Mouse (Mus musculus) myocyte (in vitro differentiated cells): ENCODE measurements around the gene Uvrag. TPM values are rescaled to one million over a fixed set of nuclear protein-coding genes. Genes with fewer than 3 reads are reported as not detected.

ENCODE experiments used
- H3K27me3 ChIP-seq: one replicate; pipeline ENCODE4 v1.6.1; 2011; ENCODE audit not compliant: control insufficient read depth, insufficient read depth, insufficient read length
- H3K36me3 ChIP-seq: one replicate; pipeline ENCODE4 v1.6.1; 2011; ENCODE audit not compliant: control insufficient read depth, insufficient read depth
- H3K4me2 ChIP-seq: one replicate; pipeline ENCODE4 v1.6.1; 2011; ENCODE audit warnings: low read depth, control low read depth
- H3K4me3 ChIP-seq: one replicate; pipeline ENCODE4 v1.5.1; 2011; ENCODE audit warnings: mild to moderate bottlenecking, control low read depth, moderate library complexity
- H3K79me2 ChIP-seq: one replicate; pipeline ENCODE4 v1.6.1; 2011; ENCODE audit not compliant: control insufficient read depth, insufficient read depth
- H3ac ChIP-seq: one replicate; pipeline ENCODE4 v1.6.1; 2011; ENCODE audit not compliant: control insufficient read depth, insufficient read length
- CEBPB ChIP-seq: IDR thresholded peaks from 2 replicates; pipeline ENCODE4 v1.6.1; 2011; ENCODE audit warnings: mild to moderate bottlenecking, moderate library complexity; ENCODE audit not compliant: poor library complexity, insufficient read depth, severe bottlenecking
- E2F4 ChIP-seq: IDR thresholded peaks from one replicate; pipeline ENCODE4 v1.6.1; 2011; ENCODE audit warnings: mild to moderate bottlenecking, control low read depth, moderate library complexity; ENCODE audit not compliant: insufficient read depth
- MAX ChIP-seq: IDR thresholded peaks from one replicate; pipeline ENCODE4 v1.6.1; 2011; ENCODE audit warnings: low read depth, mild to moderate bottlenecking, control low read depth
- MYOD1 ChIP-seq, 3 experiments: IDR thresholded peaks; one replicate each; pipeline ENCODE4 v1.6.1; 2011; ENCODE audit warnings: control low read depth in 2 of 3, low read depth in 2 of 3, mild to moderate bottlenecking in 2 of 3, moderate library complexity in 1 of 3; ENCODE audit not compliant: insufficient read length in 2 of 3, control insufficient read depth in 1 of 3
- MYOG ChIP-seq, 3 experiments: IDR thresholded peaks; one replicate each; pipeline ENCODE4 v1.6.1; 2011; ENCODE audit warnings: control low read depth in 2 of 3, low read depth in 2 of 3, mild to moderate bottlenecking in 2 of 3; ENCODE audit not compliant: insufficient read length in 2 of 3, control insufficient read depth in 1 of 3, insufficient read depth in 1 of 3
- POLR2A ChIP-seq: IDR thresholded peaks from one replicate; pipeline ENCODE4 v1.6.1; 2011; ENCODE audit warnings: low read depth, mild to moderate bottlenecking, control low read depth, moderate library complexity; ENCODE audit not compliant: insufficient read length
- POLR2AphosphoS2 ChIP-seq: IDR thresholded peaks from one replicate; pipeline ENCODE4 v1.6.1; 2011; ENCODE audit warnings: low read depth, control low read depth; ENCODE audit not compliant: insufficient read length
- REST ChIP-seq: IDR thresholded peaks from one replicate; pipeline ENCODE4 v1.6.1; 2011; ENCODE audit warnings: mild to moderate bottlenecking, control low read depth, moderate library complexity; ENCODE audit not compliant: insufficient read depth, insufficient read length
- SRF ChIP-seq: IDR thresholded peaks from one replicate; pipeline ENCODE4 v1.6.1; 2011; ENCODE audit warnings: low read depth; ENCODE audit not compliant: control insufficient read depth, insufficient read length
- TCF12 ChIP-seq: IDR thresholded peaks from one replicate; pipeline ENCODE4 v1.6.1; 2011; ENCODE audit warnings: mild to moderate bottlenecking, control low read depth; ENCODE audit not compliant: poor library complexity, insufficient read depth, severe bottlenecking
- TCF3 ChIP-seq: IDR thresholded peaks from one replicate; pipeline ENCODE4 v1.6.1; 2011; ENCODE audit warnings: low read depth, control low read depth; ENCODE audit not compliant: insufficient read length
- USF1 ChIP-seq: IDR thresholded peaks from one replicate; pipeline ENCODE4 v1.6.1; 2011; ENCODE audit warnings: low read depth, mild to moderate bottlenecking, control low read depth, moderate library complexity
- polyA plus RNA-seq: library from polyadenylated mRNA; unstranded; fragments of >200 nt; fragmentation: generic; extraction: Trizol; gene quantifications from one replicate; pipeline ENCODE4 v1.2.1, GENCODE M21; 2012; ENCODE audit warnings: missing spikeins

Gene Uvrag
- polyA plus RNA-seq, 1 experiment, result 9.0 TPM

DNA sequence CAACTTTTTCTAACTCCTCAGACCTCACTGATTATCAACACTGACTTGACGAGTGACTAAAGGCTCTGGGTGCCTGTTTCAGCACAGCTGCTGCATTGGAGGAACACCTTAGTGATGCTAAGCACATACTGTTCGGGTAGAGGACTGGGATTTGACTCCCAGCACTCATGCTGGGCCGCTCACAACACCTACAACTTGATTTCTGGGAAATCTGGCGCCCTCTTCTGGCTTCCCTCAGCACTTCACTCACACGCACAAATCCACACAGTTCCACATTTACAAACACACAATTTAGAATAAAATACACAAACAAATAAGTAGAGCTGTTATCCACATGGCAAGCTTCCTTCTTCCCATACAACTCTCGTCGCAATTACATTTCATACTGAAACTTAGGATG, 112.8 kb downstream of the Uvrag start:
- Histone ChIP-seq H3K36me3 (no peaks in the 10 kb centered on the region), H3K27me3 (no peaks in the 10 kb centered on the region), H3K4me2 (no peak overlapping the region), H3ac (no peak overlapping the region), H3K4me3 (no peak overlapping the region), H3K79me2 (no peaks in the 10 kb centered on the region)
- TF ChIP-seq TCF12, result no peak
- TF ChIP-seq E2F4, result no peak
- no peak for TF ChIP-seq MYOD1 (IDR thresholded peaks at IDR 0.05; ENCODE audit: control insufficient read depth in 1 of 3, insufficient read length in 2 of 3, low read depth in 2 of 3)
- TF ChIP-seq REST, result no peak
- TF ChIP-seq MAX, result no peak
- TF ChIP-seq SRF, result no peak
- no peak for TF ChIP-seq USF1
- TF ChIP-seq TCF3, result no peak
- TF ChIP-seq CEBPB, result no peak
- no peak for TF ChIP-seq POLR2AphosphoS2
- TF ChIP-seq POLR2A, result no peak
- TF ChIP-seq MYOG (IDR thresholded peaks at IDR 0.05; ENCODE audit: control insufficient read depth in 1 of 3, insufficient read depth in 1 of 3, insufficient read length in 2 of 3, low read depth in 2 of 3), result no peak

DNA sequence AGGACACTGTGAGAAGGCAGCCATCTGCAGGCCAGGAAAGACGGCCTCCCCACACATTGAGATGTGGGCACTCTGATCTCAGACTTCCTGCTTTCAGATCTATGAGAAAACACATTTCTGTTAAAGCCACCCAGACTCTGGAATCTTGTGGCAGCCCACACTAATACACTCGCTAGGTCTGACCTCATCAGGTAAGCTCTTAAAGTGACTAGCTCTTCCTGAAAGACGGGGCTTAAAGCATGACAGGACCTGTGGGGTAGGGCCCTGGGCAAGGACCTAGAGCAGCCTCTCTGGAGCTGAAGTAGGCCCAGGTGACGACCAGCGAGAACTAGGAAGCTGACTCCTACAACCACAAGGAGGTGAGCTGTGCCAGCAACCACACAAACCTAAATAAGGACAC, 113.8 kb downstream of the Uvrag start:
- Histone ChIP-seq H3ac (no peak overlapping the region), H3K4me3 (no peak overlapping the region), H3K4me2 (no peak overlapping the region), H3K79me2 (no peaks in the 10 kb centered on the region), H3K36me3 (no peaks in the 10 kb centered on the region), H3K27me3 (no peaks in the 10 kb centered on the region)
- TF ChIP-seq CEBPB (no peak), MYOD1 (IDR thresholded peaks at IDR 0.05; ENCODE audit: control insufficient read depth in 1 of 3, insufficient read length in 2 of 3, low read depth in 2 of 3) (no peak), REST (no peak), POLR2A (no peak), MAX (no peak), MYOG (IDR thresholded peaks at IDR 0.05; ENCODE audit: control insufficient read depth in 1 of 3, insufficient read depth in 1 of 3, insufficient read length in 2 of 3, low read depth in 2 of 3) (no peak), TCF12 (no peak), USF1 (no peak), TCF3 (no peak), SRF (no peak), E2F4 (no peak), POLR2AphosphoS2 (no peak)

DNA sequence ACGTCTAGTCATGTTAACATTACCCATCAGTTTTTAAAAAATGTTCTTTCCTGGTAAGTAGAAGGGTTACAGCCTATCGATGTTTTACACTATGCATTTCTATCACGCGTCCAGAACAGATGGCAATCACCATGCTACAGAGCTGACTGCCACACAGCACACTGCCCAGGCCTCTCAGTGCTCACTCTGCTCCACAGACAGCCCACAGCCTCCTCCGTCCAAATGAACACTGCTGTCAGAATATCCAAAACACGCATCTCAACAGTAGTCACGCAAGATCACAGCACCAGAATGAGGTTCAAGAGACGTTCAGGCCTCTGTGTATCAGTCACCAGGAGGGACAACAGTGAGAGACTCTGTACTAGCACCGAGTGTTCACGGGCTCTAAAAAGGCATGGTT, 115.0 kb downstream of the Uvrag start:
- Histone ChIP-seq H3ac (no peak overlapping the region), H3K4me3 (no peak overlapping the region), H3K4me2 (no peak overlapping the region), H3K79me2 (no peaks in the 10 kb centered on the region), H3K36me3 (no peaks in the 10 kb centered on the region), H3K27me3 (no peaks in the 10 kb centered on the region)
- TF ChIP-seq SRF, result no peak

DNA sequence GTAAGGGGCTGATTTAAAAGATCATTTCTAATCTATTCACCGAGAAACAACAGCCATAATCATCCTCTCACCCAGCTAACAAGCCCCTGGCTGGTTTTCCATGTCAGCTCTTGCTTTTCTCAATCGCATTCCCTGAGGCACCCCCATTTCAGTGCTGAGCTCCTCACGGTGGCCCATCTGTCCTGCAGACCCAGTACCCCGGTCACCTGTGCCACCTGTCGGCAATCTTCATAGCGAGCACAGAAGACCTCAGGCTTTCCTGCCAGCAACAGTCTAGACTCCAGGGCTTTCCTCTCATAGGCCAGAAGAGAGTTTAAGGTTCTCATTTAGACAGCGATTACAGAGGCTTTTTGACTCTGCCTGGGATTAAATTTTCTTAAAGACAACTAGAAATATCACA, 115.7 kb downstream of the Uvrag start:
- Histone ChIP-seq H3K4me2 (no peak overlapping the region), H3K27me3 (no peaks in the 10 kb centered on the region), H3K4me3 (no peak overlapping the region), H3ac (no peak overlapping the region), H3K36me3 (no peaks in the 10 kb centered on the region), H3K79me2 (no peaks in the 10 kb centered on the region)
- TF ChIP-seq POLR2AphosphoS2 (no peak), POLR2A (no peak), REST (no peak), USF1 (no peak), MYOG (IDR thresholded peaks at IDR 0.05; ENCODE audit: control insufficient read depth in 1 of 3, insufficient read depth in 1 of 3, insufficient read length in 2 of 3, low read depth in 2 of 3) (no peak), MYOD1 (IDR thresholded peaks at IDR 0.05; ENCODE audit: control insufficient read depth in 1 of 3, insufficient read length in 2 of 3, low read depth in 2 of 3) (no peak), E2F4 (no peak), MAX (no peak), TCF12 (no peak)

DNA sequence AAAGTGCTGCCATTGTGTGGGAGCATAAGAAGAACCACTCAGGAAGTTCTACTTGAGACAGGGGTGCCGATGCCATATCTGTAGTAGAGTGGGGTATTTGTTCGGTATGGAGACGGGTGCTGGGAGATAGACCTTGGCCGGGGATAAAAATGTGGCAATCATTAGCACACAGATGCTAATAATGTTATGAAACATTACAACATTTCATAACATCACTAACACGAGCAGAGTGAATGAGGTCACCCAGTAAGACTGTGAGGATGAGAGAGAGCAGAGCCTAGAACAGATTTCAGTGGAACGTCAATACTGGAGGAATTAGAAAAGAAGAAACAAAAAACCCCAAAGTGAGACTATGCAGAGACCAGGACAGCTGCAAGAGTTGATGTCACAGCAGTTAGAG, 116.2 kb downstream of the Uvrag start:
- Histone ChIP-seq H3K79me2 (no peaks in the 10 kb centered on the region), H3K4me3 (no peak overlapping the region), H3K4me2 (no peak overlapping the region), H3K36me3 (no peaks in the 10 kb centered on the region), H3ac (no peak overlapping the region), H3K27me3 (no peaks in the 10 kb centered on the region)
- TF ChIP-seq USF1 (no peak), CEBPB (no peak), POLR2AphosphoS2 (no peak), REST (no peak), TCF3 (no peak), TCF12 (no peak), MYOD1 (IDR thresholded peaks at IDR 0.05; ENCODE audit: control insufficient read depth in 1 of 3, insufficient read length in 2 of 3, low read depth in 2 of 3) (no peak), SRF (no peak), POLR2A (no peak), MYOG (IDR thresholded peaks at IDR 0.05; ENCODE audit: control insufficient read depth in 1 of 3, insufficient read depth in 1 of 3, insufficient read length in 2 of 3, low read depth in 2 of 3) (no peak), MAX (no peak), E2F4 (no peak)
